ENCODE assay signal across 16 mouse cellular contexts in the genomic region with DNA sequence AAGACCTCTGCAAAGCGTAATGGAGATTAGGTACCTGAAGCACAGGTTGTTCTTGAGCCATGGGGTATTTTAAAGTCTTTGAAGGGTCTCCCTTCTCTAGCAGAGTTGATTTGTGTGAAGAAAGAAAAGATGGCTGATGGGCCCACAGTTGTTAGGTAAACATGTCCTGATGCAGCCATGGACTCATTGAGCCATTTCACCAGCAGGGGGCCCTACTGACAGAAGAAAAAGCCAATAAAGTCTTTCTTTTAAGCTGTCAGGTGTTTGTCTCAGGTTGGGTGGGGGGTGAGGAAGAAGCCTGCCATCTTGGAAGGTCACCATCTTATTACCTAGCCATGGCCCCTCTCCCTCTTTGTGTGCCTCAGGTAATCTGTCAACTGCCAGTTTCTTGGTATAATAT. TPM values are rescaled to one million over a fixed set of nuclear protein-coding genes. Genes with fewer than 3 reads are reported as not detected.
DNase-seq lines count a peak whose midpoint lies in the region; ATAC-seq and TF ChIP-seq lines count a peak whose summit lies in the region.
"Had no signal": no experiment of that assay in that cellular context is flagged by ENCODE, and none has a peak within 500 bp of the region (broad histone marks: within the 10 kb centered on the region; RNA-seq: fewer than 3 reads in every experiment).

No protein-coding gene starts in this region.

- no peak for TF ChIP-seq POLR2A in CH12.LX (IDR thresholded peaks at IDR 0.05; ENCODE audit: low read depth, low read length)

- H3K9ac ChIP-seq in limb, embryonic 11.5 days (ENCODE audit: low read length), result no peak overlapping the region
- H3K9ac ChIP-seq in CH12.LX (ENCODE audit: insufficient read depth, low read depth), result no peak overlapping the region
- H3K9ac ChIP-seq: embryonic facial prominence, embryonic 13.5 days; hindbrain, embryonic 13.5 days; midbrain, embryonic 15.5 days had no signal

- 78% methylated on average over 1 of the region's 1 CpGs for WGBS in limb, embryonic 11.5 days
- 77% methylated on average over 1 of the region's 1 CpGs for WGBS in limb, embryonic 10.5 days

- peak; percentile 65 for DNase-seq in heart, adult 11 months
- DNase-seq in heart, adult 9 months (ENCODE audit: low spot score in 2 of 2), result no peak
- peak; percentile 12 for DNase-seq in limb, embryonic 11.5 days (ENCODE audit: low spot score)
- no peak for DNase-seq in limb, embryonic 10.5 days (ENCODE audit: low spot score)
- DNase-seq in CH12.LX (ENCODE audit: extremely low read depth), result peak; percentile 21
- peak; percentile 10 for DNase-seq in lung, postnatal 25 days (ENCODE audit: low spot score)
- DNase-seq in frontal cortex, postnatal 25 days (ENCODE audit: low spot score in 2 of 2), result no peak
- DNase-seq in frontal cortex, adult 2 months (ENCODE audit: extremely low spot score in 1 of 2, low spot score in 1 of 2), result no peak
- DNase-seq: cerebellum, adult 11-12 months; kidney, adult 2 months; right cerebral cortex, postnatal 14 days had no signal

- no peak overlapping the region for H3K4me2 ChIP-seq in limb, embryonic 11.5 days (ENCODE audit: low read depth, severe bottlenecking)
- H3K4me2 ChIP-seq in CH12.LX (ENCODE audit: insufficient read depth, low read depth, poor library complexity, severe bottlenecking), result no peak overlapping the region
- H3K4me2 ChIP-seq: embryonic facial prominence, embryonic 13.5 days; hindbrain, embryonic 13.5 days; liver, embryonic 11.5 days; midbrain, embryonic 15.5 days had no signal

- in situ Hi-C loops in CH12.LX (cut with MboI; ENCODE audit: low pct_ligation_motif_present, low pct_unique_long_range_greater_than_20kb, low sequenced_read_pairs), result no loop called here

- H3K4me1 ChIP-seq in limb, embryonic 11.5 days (ENCODE audit: control insufficient read depth, insufficient read depth, low read length), result no peaks in the 10 kb centered on the region
- H3K4me1 ChIP-seq in limb, embryonic 10.5 days, result no peaks in the 10 kb centered on the region
- no peaks in the 10 kb centered on the region for H3K4me1 ChIP-seq in CH12.LX (ENCODE audit: control insufficient read depth in 1 of 2, insufficient read depth in 2 of 2)
- H3K4me1 ChIP-seq: embryonic facial prominence, embryonic 13.5 days; hindbrain, embryonic 13.5 days; midbrain, embryonic 15.5 days had no signal

- TF ChIP-seq CTCF in CH12.LX (conservative IDR thresholded peaks at IDR 0.05 in 1 of 2, IDR thresholded peaks at IDR 0.05 in 1 of 2; ENCODE audit: low read depth in 2 of 2, low read length in 2 of 2), result peak; percentile 11 to 53; a peak in 2 of 4 replicates

- H3K79me2 ChIP-seq in CH12.LX (replicated peaks; ENCODE audit: control insufficient read depth, extremely low read depth, insufficient read depth, poor library complexity, severe bottlenecking), result no peaks in the 10 kb centered on the region

- H3K36me3 ChIP-seq in limb, embryonic 11.5 days (ENCODE audit: control insufficient read depth, insufficient read depth, low read length), result no peaks in the 10 kb centered on the region
- no peaks in the 10 kb centered on the region for H3K36me3 ChIP-seq in limb, embryonic 10.5 days
- no peaks in the 10 kb centered on the region for H3K36me3 ChIP-seq in CH12.LX (replicated peaks in 1 of 2; ENCODE audit: control insufficient read depth in 1 of 2, insufficient read depth in 1 of 2, low read length in 1 of 2)
- H3K36me3 ChIP-seq: embryonic facial prominence, embryonic 13.5 days; hindbrain, embryonic 13.5 days; midbrain, embryonic 15.5 days had no signal

- H3K4me3 ChIP-seq in limb, embryonic 11.5 days (ENCODE audit: low read depth, low read length), result no peak overlapping the region
- no peak overlapping the region for H3K4me3 ChIP-seq in limb, embryonic 10.5 days
- H3K4me3 ChIP-seq in CH12.LX (replicated peaks in 1 of 3; ENCODE audit: low read depth in 2 of 3, low read length in 2 of 3, poor library complexity in 1 of 3), result no peak overlapping the region
- H3K4me3 ChIP-seq: embryonic facial prominence, embryonic 13.5 days; hindbrain, embryonic 13.5 days; midbrain, embryonic 15.5 days had no signal

- peak; percentile 18 for TF ChIP-seq RAD21 in CH12.LX (IDR thresholded peaks at IDR 0.05; ENCODE audit: low read depth, low read length)

- no peak for TF ChIP-seq EP300 in CH12.LX (IDR thresholded peaks at IDR 0.05; ENCODE audit: low read length)

- no peak for ATAC-seq in limb, embryonic 11.5 days (ENCODE audit: insufficient number of reproducible peaks, low FRiP score, low TSS enrichment, low read depth)
- ATAC-seq: midbrain, embryonic 15.5 days had no signal

- no peaks in the 10 kb centered on the region for H3K9me3 ChIP-seq in limb, embryonic 11.5 days (ENCODE audit: control insufficient read depth, low read length)
- no peaks in the 10 kb centered on the region for H3K9me3 ChIP-seq in limb, embryonic 10.5 days (replicated peaks)
- H3K9me3 ChIP-seq in CH12.LX (replicated peaks; ENCODE audit: low read length), result no peaks in the 10 kb centered on the region
- H3K9me3 ChIP-seq: hindbrain, embryonic 13.5 days; midbrain, embryonic 15.5 days had no signal

- no peak overlapping the region for H3K27ac ChIP-seq in limb, embryonic 11.5 days (replicated peaks; ENCODE audit: low read depth, low read length)
- no peak overlapping the region for H3K27ac ChIP-seq in limb, embryonic 10.5 days
- no peak overlapping the region for H3K27ac ChIP-seq in CH12.LX (ENCODE audit: insufficient read depth, low read depth)
- H3K27ac ChIP-seq: embryonic facial prominence, embryonic 13.5 days; hindbrain, embryonic 13.5 days; midbrain, embryonic 15.5 days had no signal

- H3K27me3 ChIP-seq in limb, embryonic 11.5 days (ENCODE audit: control insufficient read depth, insufficient read depth, low read length), result no peaks in the 10 kb centered on the region
- no peaks in the 10 kb centered on the region for H3K27me3 ChIP-seq in limb, embryonic 10.5 days (ENCODE audit: low read depth, poor library complexity, severe bottlenecking)
- H3K27me3 ChIP-seq in CH12.LX (replicated peaks), result no peaks in the 10 kb centered on the region
- H3K27me3 ChIP-seq: embryonic facial prominence, embryonic 13.5 days; hindbrain, embryonic 13.5 days; midbrain, embryonic 15.5 days had no signal

- dilution Hi-C loops in CH12.LX (cut with MboI; ENCODE audit: extremely low pct_ligation_motif_present, extremely low pct_unique_long_range_greater_than_20kb, low sequenced_read_pairs), result no loop called here

TF ChIP-seq in CH12.LX, 34 proteins besides CTCF, POLR2A, EP300 and RAD21:
- no peak for TF ChIP-seq MAFK (IDR thresholded peaks at IDR 0.05; ENCODE audit: insufficient replicate concordance, low read length)
- peak; percentile 41 for TF ChIP-seq SMC3 (IDR thresholded peaks at IDR 0.05; ENCODE audit: low read depth, low read length)

RNA-seq across cellular contexts. Expression of a gene that starts 30.7 kb away (rescaled TPM):
- polyA plus RNA-seq in limb, embryonic 11.5 days (2014; fragmentation: Nextera tagmentation; extraction: Ambion mirVana), result 0.08 and 0.14 TPM in 2 replicates
- polyA plus RNA-seq in limb, embryonic 10.5 days (2016; fragmentation: Nextera tagmentation; extraction: Ambion mirVana), result 0.16 TPM in 1 of 2 replicates, not detected in the other
- total RNA-seq in CH12.LX (2012; rRNA removed), result not detected in 2 replicates
- total RNA-seq in CH12.LX (2014; rRNA removed), result not detected in 2 replicates
- polyA plus RNA-seq in CH12.LX (2012; ENCODE audit: insufficient read length, low read depth), result not detected in 2 replicates
- 166 and 173 TPM in 2 replicates for polyA plus RNA-seq in frontal cortex, adult 2 months (2012; rRNA removed)
- total RNA-seq: common myeloid progenitor, adult 5-6 weeks had no signal
- polyA plus RNA-seq: liver, embryonic 11.5 days had no signal

Comparison
In these comparisons a context has a peak if more than half of its experiments do, and no peak if none do; other contexts are left out.
1. DNase-seq: peak in heart, adult 11 months (single experiment), limb, embryonic 11.5 days (single experiment), CH12.LX (single experiment) and lung, postnatal 25 days (single experiment); none in heart, adult 9 months (0 of 2), limb, embryonic 10.5 days (single experiment), frontal cortex, postnatal 25 days (0 of 2) and frontal cortex, adult 2 months (0 of 2).
2. RNA of a gene that starts 30.7 kb away (polyA plus RNA-seq): 166 to 173 TPM in frontal cortex, adult 2 months; 0.16 TPM in limb, embryonic 10.5 days, 0.08 to 0.14 TPM in limb, embryonic 11.5 days and not detected in CH12.LX; every median in the first group is over 100 times any median in the second.